Mouse (Mus musculus) R1 (cell line): ENCODE measurements around the gene Ak9.

ENCODE experiments used
- DNase-seq: peaks from one replicate; pipeline ENCODE4 v3.0.0-alpha.2; 2018; ENCODE audit warnings: low read depth, low spot score

Gene Ak9

GRCm38 (mm10) chr10:41450780-41451522 lies 147.2 kb downstream of the Ak9 start:
- DNase-seq: no peak

GRCm38 (mm10) chr10:41451656-41452055 lies 147.9 kb downstream of the Ak9 start:
- DNase-seq: no peak

- no peak for DNase-seq
Measured at GRCm38 (mm10) chr10:41452791-41453190, 149.0 kb downstream of the Ak9 start.

GRCm38 (mm10) chr10:41459990-41460389 lies 156.2 kb downstream of the Ak9 start:
- no peak for DNase-seq

GRCm38 (mm10) chr10:41460501-41460900 lies 156.7 kb downstream of the Ak9 start:
- peak; percentile 71 for DNase-seq

- no peak for DNase-seq
Measured at GRCm38 (mm10) chr10:41461057-41461722, 157.4 kb downstream of the Ak9 start.

GRCm38 (mm10) chr10:41464401-41464955 lies 160.7 kb downstream of the Ak9 start:
- DNase-seq: peak; percentile 88

GRCm38 (mm10) chr10:41467325-41467724 lies 163.5 kb downstream of the Ak9 start:
- DNase-seq: peak; percentile 97

- DNase-seq: no peak
Measured at GRCm38 (mm10) chr10:41470693-41471092, 166.9 kb downstream of the Ak9 start.

GRCm38 (mm10) chr10:41472534-41472933 lies 168.8 kb downstream of the Ak9 start:
- peak; percentile 62 for DNase-seq

GRCm38 (mm10) chr10:41472962-41473481 lies 169.2 kb downstream of the Ak9 start:
- DNase-seq: peak; percentile 88

DNA sequence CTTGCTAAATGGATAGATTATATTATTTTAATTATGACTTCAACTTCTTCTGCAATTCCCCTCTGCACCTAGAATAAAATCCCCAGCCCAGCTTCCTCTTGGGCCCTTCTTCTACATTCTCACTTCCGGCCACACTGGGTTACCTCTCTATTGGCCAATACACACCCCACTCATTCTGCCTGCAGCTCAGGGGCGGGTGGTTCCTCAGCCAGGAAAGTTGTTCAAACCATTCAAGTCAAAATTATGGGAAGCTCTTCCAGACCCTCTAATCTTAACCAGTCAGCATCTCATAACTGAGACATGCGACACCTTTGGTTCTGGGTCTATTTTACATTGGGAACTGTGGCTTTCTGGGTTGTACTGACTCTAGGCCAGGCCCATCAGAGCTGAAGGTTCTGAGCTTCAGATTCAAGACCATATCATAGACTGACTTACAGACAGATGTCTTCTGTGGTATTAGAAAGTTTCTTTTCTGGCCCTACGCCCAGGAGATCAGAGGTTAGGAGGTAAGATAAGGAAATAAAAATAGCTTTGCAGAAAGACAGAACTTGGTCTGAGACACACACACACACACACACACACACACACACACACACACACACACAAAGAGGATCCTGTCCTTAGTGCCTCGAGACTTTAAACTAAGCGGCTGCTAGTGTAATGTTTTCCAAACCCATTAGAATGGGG lies 170.1 kb downstream of the Ak9 start:
- no peak for DNase-seq

GRCm38 (mm10) chr10:41474981-41475391 lies 171.2 kb downstream of the Ak9 start:
- DNase-seq: no peak

DNA sequence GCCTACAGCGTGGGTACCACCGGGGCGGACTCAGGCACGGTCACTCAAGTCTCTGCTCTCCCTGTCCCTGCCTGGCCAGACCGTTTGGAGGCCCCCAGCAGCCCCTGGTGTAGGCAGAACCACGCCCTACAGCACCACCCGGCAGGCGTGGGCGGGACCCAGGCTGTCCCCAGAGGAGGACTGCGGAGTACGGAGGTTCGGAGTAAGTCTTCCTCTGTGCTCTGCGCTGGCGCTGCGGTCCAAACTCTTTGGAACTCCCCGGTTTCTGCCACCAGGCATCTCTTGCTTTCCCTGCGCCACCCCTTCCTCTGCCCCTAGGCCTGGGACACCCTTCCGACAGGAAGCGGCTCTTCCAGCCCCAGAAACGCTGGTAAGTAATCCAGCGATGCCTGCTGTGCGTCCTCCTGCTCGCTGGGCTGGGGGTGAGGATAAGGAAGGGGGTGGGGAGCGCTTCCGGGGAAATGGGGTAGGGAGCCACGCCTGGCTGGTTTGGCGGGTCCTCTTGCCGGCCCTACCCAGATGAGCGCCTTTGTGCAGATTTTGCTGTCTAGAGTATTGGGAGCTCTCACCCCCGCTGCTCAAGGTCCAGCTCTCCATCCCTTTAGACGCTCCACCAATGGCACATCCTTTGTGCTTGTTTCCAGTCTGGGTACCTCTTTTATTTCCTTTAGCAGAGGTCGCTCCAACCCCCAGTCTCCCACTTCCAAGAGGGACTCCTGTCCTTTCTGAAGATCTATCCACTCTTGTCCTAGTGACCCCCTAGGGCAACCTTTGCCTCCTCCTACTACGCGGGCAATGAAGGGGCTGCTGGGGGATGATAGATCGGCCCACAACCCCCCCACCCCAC lies 172.6 kb downstream of the Ak9 start, which contains the start of gene Mical1:
Gene Mical1, plus strand, starts transcription at position 144 of the 847 bp plus-strand sequence.
- peak; percentile 83 for DNase-seq

DNA sequence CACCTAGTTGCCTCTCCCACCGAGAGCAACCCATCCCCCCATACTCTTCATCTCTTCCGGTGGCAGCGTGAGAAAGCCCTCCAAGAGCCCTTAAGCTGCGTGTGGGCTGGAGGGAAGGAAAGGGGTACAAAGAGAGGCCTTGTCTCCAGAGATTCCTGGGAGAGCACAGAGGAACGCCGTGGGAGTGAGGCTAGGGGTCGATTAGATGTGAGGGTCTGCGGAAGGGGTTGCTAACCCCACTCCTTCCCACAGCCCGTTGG lies 173.2 kb downstream of the Ak9 start:
- DNase-seq: peak; percentile 60

GRCm38 (mm10) chr10:41477278-41478181 lies 173.8 kb downstream of the Ak9 start:
- peak; percentile 94 for DNase-seq

DNA sequence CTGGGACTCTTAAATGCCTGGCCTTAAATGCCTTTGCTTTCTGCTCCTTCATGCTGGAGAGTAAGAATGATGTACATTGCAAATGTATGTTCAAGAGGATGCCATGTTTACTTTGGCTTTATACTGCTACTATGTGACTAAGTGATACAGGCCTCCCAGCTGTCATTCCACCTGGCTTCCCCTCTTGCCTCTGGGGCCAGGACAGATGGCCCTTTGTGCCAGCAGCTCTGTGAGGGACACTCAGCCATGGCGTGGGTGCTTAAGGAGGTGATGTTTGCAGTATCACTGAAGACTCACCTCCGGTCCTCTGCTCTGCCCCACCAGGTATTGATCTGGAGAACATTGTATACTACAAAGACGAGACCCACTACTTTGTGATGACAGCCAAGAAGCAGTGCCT lies 176.2 kb downstream of the Ak9 start:
- DNase-seq: no peak

- DNase-seq: peak; percentile 81
Measured at GRCm38 (mm10) chr10:41480938-41481880, 177.4 kb downstream of the Ak9 start.

DNA sequence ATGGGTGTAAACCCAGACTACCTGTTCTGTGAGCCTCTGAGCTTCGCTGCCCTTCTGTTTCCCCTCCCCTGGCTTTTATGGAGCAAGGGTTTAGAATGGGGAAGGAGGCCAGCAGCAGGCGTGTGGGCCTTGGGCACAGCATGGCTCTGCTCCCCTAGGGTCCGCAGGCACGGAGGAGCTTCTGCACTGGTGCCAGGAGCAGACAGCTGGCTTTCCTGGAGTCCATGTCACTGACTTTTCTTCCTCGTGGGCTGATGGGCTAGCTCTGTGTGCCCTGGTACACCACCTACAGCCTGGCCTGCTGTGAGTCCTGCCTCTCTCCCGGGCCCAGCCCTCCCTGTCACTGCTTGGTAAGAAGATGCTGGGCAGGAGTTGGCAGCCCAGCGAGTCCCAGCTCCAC lies 178.7 kb downstream of the Ak9 start:
- DNase-seq: no peak
